Mouse (Mus musculus) ES-Bruce4 (cell line): ENCODE data around the gene Ank2. TPM values are rescaled to one million over a fixed set of nuclear protein-coding genes. Genes with fewer than 3 reads are reported as not detected.

Source experiments
- H3K27ac ChIP-seq: 2 replicates; pipeline ENCODE4 v1.5.1; 2012; ENCODE audit warnings: low read length, inconsistent platforms; ENCODE audit not compliant: insufficient read depth
- H3K27me3 ChIP-seq: 2 replicates; pipeline ENCODE4 v1.6.1; 2012; ENCODE audit warnings: mild to moderate bottlenecking, low read length, inconsistent platforms; ENCODE audit not compliant: control insufficient read depth, poor library complexity, insufficient read depth, severe bottlenecking
- H3K36me3 ChIP-seq: 2 replicates; pipeline ENCODE4 v1.6.1; 2012; ENCODE audit warnings: inconsistent platforms, mild to moderate bottlenecking, low read length, moderate library complexity; ENCODE audit not compliant: control insufficient read depth, poor library complexity, insufficient read depth, severe bottlenecking
- H3K4me1 ChIP-seq: one replicate; pipeline ENCODE4 v1.8.1; 2011; ENCODE audit warnings: low read length; ENCODE audit not compliant: control insufficient read depth, insufficient read depth
- H3K4me3 ChIP-seq: 2 replicates; pipeline ENCODE4 v1.5.1; 2011; ENCODE audit warnings: low read depth, mild to moderate bottlenecking, low read length
- H3K9ac ChIP-seq: 2 replicates; pipeline ENCODE4 v1.6.1; 2012; ENCODE audit warnings: low read depth, mild to moderate bottlenecking, inconsistent platforms; ENCODE audit not compliant: poor library complexity, severe bottlenecking
- H3K9me3 ChIP-seq: replicated peaks from 2 replicates; pipeline ENCODE4 v1.6.1; 2012; ENCODE audit warnings: mild to moderate bottlenecking, low read length, inconsistent platforms; ENCODE audit not compliant: control insufficient read depth, poor library complexity, insufficient read depth, severe bottlenecking
- CTCF ChIP-seq: IDR thresholded peaks from one replicate; pipeline ENCODE4 v1.8.1; 2011; ENCODE audit warnings: low read depth, low read length
- EP300 ChIP-seq: IDR thresholded peaks from 2 replicates; pipeline ENCODE4 v1.6.1; 2011; ENCODE audit warnings: low read depth, low read length; ENCODE audit not compliant: insufficient read depth
- POLR2A ChIP-seq: IDR thresholded peaks from one replicate; pipeline ENCODE4 v1.8.1; 2011; ENCODE audit warnings: low read length; ENCODE audit not compliant: insufficient read depth
- polyA plus RNA-seq: library from polyadenylated mRNA; stranded (reverse); fragments of >200 nt; gene quantifications from 2 replicates; pipeline ENCODE4 v1.2.4, GENCODE M21; 2011; ENCODE audit warnings: low read depth; ENCODE audit not compliant: missing spikeins, insufficient read depth, insufficient read length

Ank2 gene
- polyA plus RNA-seq, 1 experiment: 29.9 TPM

- no peaks in the 10 kb centered on the region for H3K9me3 ChIP-seq
- no peaks in the 10 kb centered on the region for H3K27me3 ChIP-seq
- H3K27ac ChIP-seq: no peak overlapping the region
- H3K36me3 ChIP-seq: no peaks in the 10 kb centered on the region
- H3K9ac ChIP-seq: no peak overlapping the region
- H3K4me3 ChIP-seq: no peak overlapping the region
- TF ChIP-seq POLR2A: no peak
- no peak for TF ChIP-seq EP300
- TF ChIP-seq CTCF: no peak
- H3K4me1 ChIP-seq: no peaks in the 10 kb centered on the region
Measured at GRCm38 (mm10) chr3:127093631-127094030, 405.5 kb downstream of the Ank2 start.

DNA sequence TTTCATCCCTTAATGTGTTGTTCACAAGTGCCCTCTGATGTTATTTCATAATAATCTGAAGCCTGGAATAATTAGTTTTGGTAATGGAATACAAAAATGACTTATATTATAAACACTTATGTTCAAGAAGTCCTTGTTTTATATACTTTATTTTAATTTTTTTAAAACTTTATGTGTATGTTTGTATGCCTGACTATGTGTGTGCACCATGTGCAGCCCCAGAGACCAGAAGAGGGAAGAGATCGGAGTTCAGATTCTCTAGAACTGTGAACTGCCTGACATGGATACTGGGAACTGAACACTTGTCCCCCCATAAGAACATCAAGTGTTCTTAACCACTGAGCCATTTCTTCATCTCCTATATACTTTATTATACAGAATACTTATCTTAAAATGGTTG lies 411.6 kb downstream of the Ank2 start:
- no peak for TF ChIP-seq EP300
- Histone ChIP-seq H3K27me3 (no peaks in the 10 kb centered on the region), H3K9me3 (no peaks in the 10 kb centered on the region), H3K36me3 (no peaks in the 10 kb centered on the region), H3K4me1 (no peaks in the 10 kb centered on the region), H3K9ac (no peak overlapping the region), H3K4me3 (no peak overlapping the region), H3K27ac (no peak overlapping the region)

DNA sequence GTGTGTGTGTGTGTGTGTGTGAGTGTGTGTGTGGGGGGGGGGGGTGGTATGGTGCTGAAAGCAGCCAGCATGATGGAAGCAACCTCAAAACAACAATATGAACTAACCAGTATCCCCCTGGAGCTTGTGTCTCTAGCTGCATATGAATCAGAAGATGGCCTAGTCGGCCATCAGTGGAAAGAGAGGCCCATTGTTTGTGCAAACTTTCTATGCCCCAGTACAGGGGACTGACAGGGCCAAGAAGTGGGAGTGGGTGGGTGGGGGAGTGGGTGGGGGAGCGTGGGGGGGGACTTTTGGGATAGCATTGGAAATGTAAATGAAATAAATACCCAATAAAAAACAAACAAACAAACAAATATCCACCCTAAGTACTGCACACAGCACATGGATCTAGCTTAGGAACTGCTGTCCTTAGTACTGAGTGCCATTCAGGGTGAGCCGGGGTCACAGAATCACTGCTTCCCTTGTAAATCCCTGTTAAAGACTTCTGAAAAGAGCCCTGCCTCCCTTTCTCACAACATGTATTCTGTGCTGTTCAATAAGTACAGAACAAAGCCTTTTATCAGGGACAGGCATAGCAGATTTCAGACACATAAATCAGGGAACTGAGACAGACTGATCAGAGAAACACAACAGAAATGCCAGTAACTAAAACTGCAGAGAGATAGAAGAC lies 412.2 kb downstream of the Ank2 start:
- H3K27me3 ChIP-seq: no peaks in the 10 kb centered on the region
- no peak for TF ChIP-seq CTCF
- TF ChIP-seq POLR2A: no peak
- TF ChIP-seq EP300: no peak
- no peak overlapping the region for H3K27ac ChIP-seq
- no peak overlapping the region for H3K9ac ChIP-seq
- no peak overlapping the region for H3K4me3 ChIP-seq
- no peaks in the 10 kb centered on the region for H3K9me3 ChIP-seq
- no peaks in the 10 kb centered on the region for H3K36me3 ChIP-seq
- no peaks in the 10 kb centered on the region for H3K4me1 ChIP-seq

DNA sequence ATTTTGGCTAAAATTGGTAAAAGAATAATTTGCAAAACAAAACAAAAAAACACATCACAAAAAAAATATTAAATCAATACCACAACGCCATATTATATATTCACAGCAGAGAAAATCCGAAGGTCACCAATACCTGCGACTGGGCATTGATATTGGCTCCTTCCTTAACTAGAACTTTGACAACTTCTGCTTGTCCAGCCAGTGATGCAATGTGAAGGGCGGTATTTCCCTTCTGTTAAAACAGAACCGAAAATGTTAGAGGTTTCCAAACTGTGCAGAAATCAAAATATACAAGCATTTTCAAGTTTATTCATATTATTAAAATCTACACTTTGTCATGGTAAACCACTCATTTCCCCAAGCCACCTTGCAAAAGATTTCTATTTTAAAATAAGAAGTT lies 421.8 kb downstream of the Ank2 start:
- Histone ChIP-seq H3K4me3 (no peak overlapping the region), H3K4me1 (no peaks in the 10 kb centered on the region), H3K27ac (no peak overlapping the region), H3K36me3 (no peaks in the 10 kb centered on the region), H3K9ac (no peak overlapping the region), H3K27me3 (no peaks in the 10 kb centered on the region), H3K9me3 (no peaks in the 10 kb centered on the region)
- no peak for TF ChIP-seq POLR2A
- TF ChIP-seq EP300: no peak
- TF ChIP-seq CTCF: no peak

DNA sequence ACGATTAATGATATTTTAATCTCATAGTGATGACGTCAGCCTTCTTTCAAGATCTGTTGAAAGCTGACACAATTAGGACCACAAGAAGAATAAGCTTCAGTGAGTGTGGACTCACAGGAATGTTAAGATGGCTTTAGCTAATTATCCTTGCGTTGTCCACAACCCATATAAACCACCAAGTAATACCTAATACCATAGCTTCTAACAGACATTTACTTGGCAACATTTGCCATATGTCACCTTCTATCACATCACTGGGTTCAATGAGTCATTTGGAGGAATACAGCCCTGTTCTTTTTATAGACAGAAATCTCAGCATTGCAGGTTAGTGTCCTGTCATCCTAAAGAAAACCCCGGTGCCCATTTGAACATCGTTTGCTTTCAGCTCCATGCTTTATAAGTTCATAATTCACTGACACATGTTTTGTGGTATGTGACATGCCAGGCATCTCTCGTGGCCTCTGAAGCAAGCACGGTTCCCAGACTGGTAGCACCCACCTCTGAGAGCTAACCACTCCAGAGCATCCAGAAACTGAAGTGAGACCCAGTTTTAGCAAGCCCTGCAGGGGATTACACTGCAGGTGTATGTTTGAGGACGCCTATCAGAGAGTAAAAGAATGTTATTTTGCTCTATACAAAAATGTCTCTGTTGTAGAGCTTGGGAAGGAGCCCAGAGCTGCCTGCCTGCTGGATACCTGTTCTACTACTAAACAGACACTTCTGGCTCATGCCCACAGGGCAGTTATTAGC lies 423.4 kb downstream of the Ank2 start:
- Histone ChIP-seq H3K9me3 (no peaks in the 10 kb centered on the region), H3K27me3 (no peaks in the 10 kb centered on the region), H3K9ac (no peak overlapping the region), H3K27ac (no peak overlapping the region), H3K4me3 (no peak overlapping the region), H3K4me1 (no peaks in the 10 kb centered on the region), H3K36me3 (no peaks in the 10 kb centered on the region)
- TF ChIP-seq EP300 (no peak), CTCF (no peak), POLR2A (no peak)

- H3K27ac ChIP-seq: no peak overlapping the region
- H3K36me3 ChIP-seq: no peaks in the 10 kb centered on the region
- TF ChIP-seq CTCF: no peak
- no peak for TF ChIP-seq POLR2A
- TF ChIP-seq EP300: no peak
- H3K4me3 ChIP-seq: no peak overlapping the region
- H3K4me1 ChIP-seq: no peaks in the 10 kb centered on the region
- no peaks in the 10 kb centered on the region for H3K9me3 ChIP-seq
- H3K27me3 ChIP-seq: no peaks in the 10 kb centered on the region
- no peak overlapping the region for H3K9ac ChIP-seq
Measured at GRCm38 (mm10) chr3:127071471-127071870, 427.7 kb downstream of the Ank2 start.
